Mouse (Mus musculus): ENCODE data around the gene Ptpn1.

- TF ChIP-seq CTCF (IDR thresholded peaks at IDR 0.05; ENCODE audit: low read depth) (no peak), EP300 (IDR thresholded peaks at IDR 0.05; ENCODE audit: low read depth) (no peak)
These were observed 42.0 kb upstream of the Ptpn1 start for GRCm38 (mm10) chr2:167889886-167890285.

Data from liver, embryonic 14.5 days (tissue).